Mouse (Mus musculus): ENCODE results near the gene Prdm2. TPM values are rescaled to one million over a fixed set of nuclear protein-coding genes. Genes with fewer than 3 reads are reported as not detected.

The Prdm2 gene
- polyA plus RNA-seq, 1 experiment: 12.1 TPM

GRCm38 (mm10) chr4:143106971-143107370, 105.8 kb downstream of the Prdm2 start:
- no peak for DNase-seq (ENCODE audit: low spot score)

- DNase-seq (ENCODE audit: low spot score): no peak
Measured at GRCm38 (mm10) chr4:143106566-143106965, 106.2 kb downstream of the Prdm2 start.

- DNase-seq (ENCODE audit: low spot score): no peak
Measured at GRCm38 (mm10) chr4:143104739-143105138, 108.1 kb downstream of the Prdm2 start.

- no peak for DNase-seq (ENCODE audit: low spot score)
Measured at GRCm38 (mm10) chr4:143103811-143104210, 109.0 kb downstream of the Prdm2 start.

- DNase-seq (ENCODE audit: low spot score): no peak
Measured at GRCm38 (mm10) chr4:143100157-143100556, 112.6 kb downstream of the Prdm2 start.

- DNase-seq (ENCODE audit: low spot score): no peak
Measured at GRCm38 (mm10) chr4:143099288-143100039, 113.3 kb downstream of the Prdm2 start.

- DNase-seq (ENCODE audit: low spot score): no peak
Measured at GRCm38 (mm10) chr4:143092082-143092701, 120.6 kb downstream of the Prdm2 start.

- no peak for DNase-seq (ENCODE audit: low spot score)
Measured at GRCm38 (mm10) chr4:143090551-143090950, 122.2 kb downstream of the Prdm2 start.

GRCm38 (mm10) chr4:143074071-143074765, 138.6 kb downstream of the Prdm2 start:
- DNase-seq (ENCODE audit: low spot score): no peak

- DNase-seq (ENCODE audit: low spot score): no peak
Measured at GRCm38 (mm10) chr4:143071791-143072190, 141.0 kb downstream of the Prdm2 start.

- no peak for DNase-seq (ENCODE audit: low spot score)
Measured at GRCm38 (mm10) chr4:143067006-143067405, 145.8 kb downstream of the Prdm2 start.

GRCm38 (mm10) chr4:143058765-143059344, 153.9 kb downstream of the Prdm2 start:
- no peak for DNase-seq (ENCODE audit: low spot score)

Other genes starting within 250 kb of the Prdm2 start
- gene Pdpn, start 86.6 kb upstream of the Prdm2 start, polyA plus RNA-seq (2012; rRNA removed): 64.0 and 72.1 TPM in 2 replicates
- gene Lrrc38, start 136.8 kb upstream of the Prdm2 start, polyA plus RNA-seq (2012; rRNA removed): 0.04 TPM in 1 of 2 replicates, not detected in the other
- gene Pramel1, start 181.4 kb upstream of the Prdm2 start, polyA plus RNA-seq (2012; rRNA removed): not detected in 2 replicates
- gene Pramef8, start 199.4 kb upstream of the Prdm2 start, polyA plus RNA-seq (2012; rRNA removed): 9.2 and 10.6 TPM in 2 replicates
- not detected in 2 replicates for gene Oog4, start 237.3 kb upstream of the Prdm2 start, polyA plus RNA-seq (2012; rRNA removed)

Measured in urinary bladder, adult 2 months (tissue).